Mouse (Mus musculus) lung, postnatal 36 days (tissue): ENCODE measurements around the gene Prune1.
A peak's percentile ranks its signal among the peaks of the same experiment; 100 is the strongest.

Experiments used
- DNase-seq: peaks from one replicate; pipeline ENCODE4 v3.0.0; 2022; ENCODE audit warnings: mixed read lengths

The Prune1 gene

GRCm38 (mm10) chr3:95306244-95306643 lies 24.4 kb upstream of the Prune1 start:
- no peak for DNase-seq

GRCm38 (mm10) chr3:95301204-95301796 lies 19.4 kb upstream of the Prune1 start:
- no peak for DNase-seq

- DNase-seq: no peak
These were observed 16.1 kb upstream of the Prune1 start for GRCm38 (mm10) chr3:95298018-95298417.

GRCm38 (mm10) chr3:95296103-95296469 lies 14.2 kb upstream of the Prune1 start:
- peak; percentile 75 for DNase-seq

GRCm38 (mm10) chr3:95295321-95296102 lies 13.6 kb upstream of the Prune1 start:
- DNase-seq: peak; percentile 59

GRCm38 (mm10) chr3:95294718-95295117 lies 12.8 kb upstream of the Prune1 start:
- DNase-seq: no peak

GRCm38 (mm10) chr3:95294316-95294715 lies 12.4 kb upstream of the Prune1 start:
- DNase-seq: no peak

- DNase-seq: peak; percentile 68
These were observed 11.7 kb upstream of the Prune1 start for GRCm38 (mm10) chr3:95293537-95293936.

GRCm38 (mm10) chr3:95292899-95293298 lies 11.0 kb upstream of the Prune1 start:
- DNase-seq: no peak

- DNase-seq: no peak
These were observed 9.2 kb upstream of the Prune1 start for GRCm38 (mm10) chr3:95291041-95291440.

- DNase-seq: no peak
These were observed 8.3 kb upstream of the Prune1 start for GRCm38 (mm10) chr3:95290156-95290555.

GRCm38 (mm10) chr3:95289419-95289818 lies 7.5 kb upstream of the Prune1 start:
- DNase-seq: no peak

- no peak for DNase-seq
These were observed 5.7 kb upstream of the Prune1 start for GRCm38 (mm10) chr3:95287541-95287940.

GRCm38 (mm10) chr3:95286510-95286909 lies 4.6 kb upstream of the Prune1 start:
- DNase-seq: peak; percentile 73

- DNase-seq: no peak
These were observed 4.1 kb upstream of the Prune1 start for GRCm38 (mm10) chr3:95286011-95286410.

- no peak for DNase-seq
These were observed 3.5 kb upstream of the Prune1 start for GRCm38 (mm10) chr3:95285390-95285789.

GRCm38 (mm10) chr3:95284501-95285281 lies 2.8 kb upstream of the Prune1 start:
- DNase-seq: no peak

GRCm38 (mm10) chr3:95284062-95284461 lies 2.2 kb upstream of the Prune1 start:
- DNase-seq: no peak

- no peak for DNase-seq
These were observed 1.7 kb upstream of the Prune1 start for GRCm38 (mm10) chr3:95283589-95283941.

GRCm38 (mm10) chr3:95282865-95283588 lies 1.2 kb upstream of the Prune1 start:
- DNase-seq: peak; percentile 90

- DNase-seq: peak; percentile 90
These were observed 547 bp upstream of the Prune1 start for GRCm38 (mm10) chr3:95282381-95282864.

GRCm38 (mm10) chr3:95280747-95281146 lies 1.1 kb downstream of the Prune1 start:
- DNase-seq: peak; percentile 70

- DNase-seq: no peak
These were observed 4.7 kb downstream of the Prune1 start for GRCm38 (mm10) chr3:95277149-95277551.
